Mouse (Mus musculus) kidney, adult 8-10 months (tissue): ENCODE measurements at regions not wholly inside any gene's neighbourhood (a gene's known extent, or its start where the extent isn't known, plus 50 kb on each side); places are given as distances from the start of the nearest gene placed in this dataset.
A peak's percentile ranks its signal among the peaks of the same experiment; 100 is the strongest.

Experiments used
- DNase-seq, 2 experiments: peaks; one replicate each; pipeline ENCODE4 v3.0.0; 2022

- DNase-seq: no peak
Observed at GRCm38 (mm10) chr1:136723839-136724443, 99.2 kb downstream of the Zfp281 start.

DNA sequence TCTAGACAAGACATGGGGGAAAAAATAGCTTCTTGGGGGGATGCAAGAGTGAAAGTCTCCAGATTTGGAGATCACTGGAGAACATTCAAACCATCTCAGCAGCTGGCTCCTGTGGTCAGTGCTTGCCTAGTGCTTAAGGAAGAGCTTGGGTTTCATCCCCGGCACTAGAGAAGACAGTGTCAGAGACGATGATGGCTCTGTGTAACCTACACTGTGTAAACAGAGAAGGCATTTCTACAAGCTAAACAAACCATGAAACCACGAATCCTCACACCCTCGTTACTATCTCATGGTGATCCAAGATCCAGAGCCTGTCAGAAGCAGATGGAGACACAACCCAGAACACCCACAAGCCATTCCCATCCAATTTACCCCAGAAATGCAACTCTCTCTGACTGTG, 100.5 kb downstream of the Zfp281 start:
- DNase-seq: no peak

DNA sequence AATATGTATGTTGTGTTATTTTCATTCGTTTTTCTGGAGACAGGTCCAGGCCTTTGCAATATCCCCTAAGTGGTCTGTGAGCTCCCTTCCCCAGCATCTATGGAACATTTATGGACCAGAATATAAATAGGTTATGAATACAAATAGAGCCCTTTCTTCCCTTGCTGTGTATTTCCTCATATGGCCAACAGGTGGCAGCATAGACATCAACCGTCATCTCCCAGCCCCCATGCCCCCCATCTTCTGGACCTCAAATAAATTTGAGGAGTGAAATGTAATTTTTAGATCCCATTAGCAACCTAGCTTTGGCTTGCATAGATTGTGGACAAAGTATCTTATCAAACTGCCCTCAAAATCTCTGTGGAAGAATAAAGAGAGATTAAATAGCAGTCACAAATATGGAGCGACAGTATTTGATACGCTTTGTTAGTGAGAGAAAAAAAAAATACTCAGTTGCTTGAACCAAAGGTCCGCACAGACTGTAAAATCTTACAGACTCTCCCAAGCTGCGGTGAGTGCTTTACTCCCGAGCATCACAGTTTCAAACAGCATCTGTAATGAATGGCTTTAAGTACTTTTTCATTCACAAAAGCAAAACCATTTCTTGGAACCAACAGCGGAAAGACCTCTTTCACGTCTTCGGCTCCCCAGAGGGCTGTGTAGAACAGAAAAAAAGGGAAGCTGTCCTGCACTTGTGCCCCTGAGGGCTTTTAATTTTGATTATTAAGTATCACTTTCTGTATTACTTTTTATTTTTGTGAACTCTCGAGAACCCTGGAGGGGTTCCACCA, 101.6 kb downstream of the Zfp281 start:
- DNase-seq: peak in 1 of 2 experiments; percentile 24

DNA sequence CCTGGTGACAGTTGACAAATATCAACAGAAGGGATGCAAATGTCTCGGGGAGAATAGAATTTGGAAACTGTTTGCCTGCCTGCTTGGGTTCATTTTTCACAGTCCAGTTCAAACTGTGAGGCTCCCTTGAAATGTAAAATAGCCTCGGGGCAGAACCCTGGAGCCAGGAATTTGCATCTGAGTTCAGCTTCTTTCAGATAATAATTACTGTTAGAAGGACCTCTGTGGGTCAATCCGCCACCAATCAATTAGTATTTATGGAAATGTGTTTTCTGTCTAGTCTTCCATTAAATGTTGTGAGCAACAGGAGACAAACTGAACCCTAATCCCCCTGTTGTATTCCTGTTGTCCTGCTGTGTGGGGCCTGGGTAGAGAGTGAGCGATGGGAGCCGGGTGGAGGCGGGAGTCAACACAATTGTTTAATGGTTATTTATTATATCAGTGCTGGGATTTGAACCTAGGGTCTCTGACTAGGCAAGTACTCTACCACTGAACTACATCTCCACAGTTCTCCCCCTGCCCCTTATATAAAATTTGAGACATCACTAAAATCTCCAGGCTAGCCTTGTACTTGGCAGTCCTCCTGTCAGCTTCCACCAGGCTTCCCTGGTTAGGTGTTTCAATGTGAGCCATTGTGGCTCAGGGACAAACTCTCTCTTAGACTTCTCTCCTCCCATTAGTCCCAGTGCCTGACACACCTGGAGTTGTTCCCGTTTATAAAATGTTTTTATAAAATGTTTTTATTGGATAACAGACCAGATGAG, 103.3 kb downstream of the Zfp281 start:
- no peak for DNase-seq

- no peak for DNase-seq
Observed at GRCm38 (mm10) chr1:136728632-136728944, 103.9 kb downstream of the Zfp281 start.

GRCm38 (mm10) chr1:136730638-136731037, 105.9 kb downstream of the Zfp281 start:
- DNase-seq: no peak

GRCm38 (mm10) chr1:136738030-136738429, 113.3 kb downstream of the Zfp281 start:
- DNase-seq: no peak

- DNase-seq: peak; percentile 22 to 47
Observed at GRCm38 (mm10) chr1:136739486-136739885, 114.8 kb downstream of the Zfp281 start.

- no peak for DNase-seq
Observed at GRCm38 (mm10) chr1:136741061-136741460, 116.4 kb downstream of the Zfp281 start.

DNA sequence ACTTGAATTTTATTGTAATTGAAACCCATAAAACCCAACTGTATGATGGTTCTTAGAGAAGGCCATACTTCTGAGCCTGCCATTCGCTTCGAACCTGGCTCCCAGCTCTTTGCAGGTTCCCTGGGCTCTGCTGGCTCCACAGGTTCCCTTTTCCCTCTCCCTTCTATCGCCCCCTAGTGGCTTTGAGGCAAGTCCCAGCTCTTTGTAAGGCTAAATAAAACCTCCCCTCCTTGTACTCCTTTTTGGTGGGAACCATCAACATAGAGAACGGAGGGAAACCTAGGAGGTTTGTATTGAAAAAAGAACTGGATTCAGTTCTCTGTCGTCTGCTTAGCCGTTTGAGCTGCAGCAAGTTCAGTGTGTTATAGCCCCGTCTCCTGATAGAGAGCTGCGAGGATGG, 124.5 kb downstream of the Zfp281 start:
- DNase-seq: peak; percentile 25 to 26

- no peak for DNase-seq
Observed at GRCm38 (mm10) chr1:136751464-136752191, 126.9 kb downstream of the Zfp281 start.

GRCm38 (mm10) chr1:136754286-136754685, 129.6 kb downstream of the Zfp281 start:
- no peak for DNase-seq

DNA sequence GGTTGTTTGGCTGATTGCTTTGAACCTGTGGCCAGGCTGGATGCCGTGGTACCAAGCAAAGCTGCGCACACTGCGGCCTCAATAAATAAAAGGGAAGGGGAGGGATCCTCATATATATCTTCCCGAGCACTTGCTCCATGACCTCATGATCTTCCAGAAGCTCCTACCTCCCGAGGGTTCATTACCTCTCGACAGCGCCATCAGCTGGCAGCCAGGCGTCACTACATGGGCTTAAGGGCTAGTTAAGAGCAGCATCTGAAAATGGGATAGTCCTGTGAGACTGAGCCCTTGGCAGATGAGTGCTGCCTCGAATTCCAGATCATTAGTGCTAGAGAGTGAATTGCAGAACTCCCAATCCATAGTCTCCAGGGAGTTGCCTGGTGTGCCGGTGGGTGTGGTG, 134.0 kb downstream of the Zfp281 start:
- DNase-seq: no peak

DNA sequence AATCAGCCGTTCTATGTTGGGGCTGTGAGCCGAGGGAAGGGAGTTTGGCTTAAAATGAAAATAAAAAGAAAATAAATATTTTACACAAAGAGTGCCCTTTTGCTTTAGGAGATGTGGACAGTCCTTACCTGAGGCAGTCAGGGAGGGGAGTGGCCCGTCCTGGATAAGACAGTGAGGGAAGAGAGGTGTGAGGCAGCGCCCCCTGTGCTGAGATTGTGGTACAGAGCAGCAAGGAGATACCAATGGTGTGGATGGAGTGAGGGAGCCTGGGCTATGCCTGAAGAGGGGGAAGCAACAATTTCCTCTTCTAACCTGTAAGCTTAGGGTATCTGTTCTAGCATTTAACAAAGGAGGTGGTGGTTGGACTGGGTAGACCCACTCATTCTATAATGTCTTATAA, 134.5 kb downstream of the Zfp281 start:
- DNase-seq: no peak

DNA sequence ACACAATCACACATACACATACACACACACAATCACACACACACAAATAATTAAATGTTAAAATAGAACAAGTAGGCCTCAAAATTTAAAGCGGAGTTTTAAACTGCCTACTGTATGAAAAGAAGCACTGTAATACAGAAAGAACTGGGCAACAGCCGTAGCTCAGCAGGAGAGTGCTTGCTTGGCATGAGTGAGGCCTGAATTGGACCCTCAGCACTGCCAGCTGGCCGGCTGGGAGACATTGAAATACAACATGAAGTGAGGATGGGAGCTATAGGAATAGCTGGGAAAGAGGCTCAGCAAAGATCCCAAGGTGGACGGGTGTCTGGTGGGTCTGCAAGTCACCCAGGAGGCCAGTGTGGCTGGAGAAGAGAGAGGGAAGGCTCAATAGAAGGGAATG, 136.8 kb downstream of the Zfp281 start:
- no peak for DNase-seq

DNA sequence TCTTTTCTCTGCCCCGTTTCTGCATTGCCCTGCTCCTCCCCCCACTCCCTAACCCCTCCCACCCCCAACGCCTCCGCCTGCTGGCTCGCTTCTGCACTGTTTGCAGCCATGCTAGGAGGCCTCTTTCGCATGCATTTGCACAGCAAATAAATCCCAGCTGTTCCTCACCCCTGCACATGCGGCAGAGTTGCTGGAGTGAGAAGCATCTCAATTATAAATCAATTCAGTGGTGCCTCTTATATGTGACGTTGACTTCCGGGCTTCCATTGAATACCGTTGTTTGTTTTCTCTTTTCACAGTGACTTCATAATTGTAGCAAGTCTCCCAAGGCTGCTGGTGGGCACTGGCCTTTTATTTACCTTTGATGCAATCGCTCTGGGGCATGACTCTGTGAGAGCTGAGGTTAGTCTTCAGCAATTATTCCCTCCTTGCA, 144.3 kb downstream of the Zfp281 start:
- DNase-seq: no peak

- DNase-seq: no peak
Observed at GRCm38 (mm10) chr1:136773743-136774142, 149.0 kb downstream of the Zfp281 start.

DNA sequence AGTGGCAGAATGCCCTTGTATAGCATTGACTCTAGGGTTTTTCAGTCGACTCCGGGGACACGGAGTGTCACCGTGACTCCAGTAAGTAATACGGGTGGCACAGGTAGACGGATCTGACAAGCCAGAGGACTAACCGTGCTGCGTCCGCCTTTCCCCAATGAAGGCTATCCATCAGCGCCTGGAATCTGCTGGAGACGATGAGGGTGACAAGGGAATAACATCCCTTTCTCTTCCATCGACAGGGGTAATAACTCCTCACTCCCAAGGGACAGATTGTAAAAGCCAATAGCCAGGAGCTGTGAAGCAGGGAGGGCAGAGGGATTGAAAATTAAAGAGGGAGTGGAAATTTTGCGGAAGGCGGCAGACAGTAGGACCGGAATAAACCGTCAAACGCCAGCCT, 151.5 kb downstream of the Zfp281 start:
- DNase-seq: no peak

DNA sequence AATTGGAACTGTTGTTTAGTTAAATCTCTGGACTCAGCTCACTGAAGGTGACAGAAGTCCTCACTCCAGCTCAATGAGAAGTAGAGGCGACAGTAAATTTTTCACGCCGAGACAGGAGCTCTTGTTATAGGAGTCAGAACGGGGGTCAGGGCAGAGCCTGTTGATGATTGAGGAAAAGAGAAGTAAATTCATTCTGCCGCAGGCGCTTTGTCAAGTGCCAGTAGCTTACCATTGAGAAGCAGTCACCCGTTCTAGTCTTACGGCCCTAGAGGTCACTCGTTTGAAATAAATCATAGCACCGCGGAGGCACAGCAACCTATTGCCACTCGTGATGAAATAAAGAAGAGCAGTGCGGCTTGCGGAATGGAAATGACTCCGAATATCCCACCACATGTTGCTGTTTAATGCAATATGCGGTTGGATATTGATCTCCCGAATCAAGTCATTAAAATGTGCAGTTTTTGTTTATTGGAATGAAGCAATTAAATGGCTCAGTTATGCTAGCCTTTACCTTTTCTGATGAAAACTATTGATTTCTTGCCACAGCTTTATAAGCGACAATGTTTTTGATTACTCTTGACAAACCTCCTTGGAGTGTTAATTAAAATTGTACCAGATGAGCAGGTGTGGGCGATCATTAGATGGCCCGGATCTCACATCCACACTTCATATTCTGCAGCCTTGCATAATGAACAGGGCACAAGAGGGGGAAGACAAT, 152.7 kb downstream of the Zfp281 start:
- DNase-seq: peak in 1 of 2 experiments; percentile 19

- DNase-seq: peak; percentile 49 to 54
Observed at GRCm38 (mm10) chr1:136779384-136779783, 154.7 kb downstream of the Zfp281 start.

- no peak for DNase-seq
Observed at GRCm38 (mm10) chr1:136781561-136782025, 156.9 kb downstream of the Zfp281 start.

DNA sequence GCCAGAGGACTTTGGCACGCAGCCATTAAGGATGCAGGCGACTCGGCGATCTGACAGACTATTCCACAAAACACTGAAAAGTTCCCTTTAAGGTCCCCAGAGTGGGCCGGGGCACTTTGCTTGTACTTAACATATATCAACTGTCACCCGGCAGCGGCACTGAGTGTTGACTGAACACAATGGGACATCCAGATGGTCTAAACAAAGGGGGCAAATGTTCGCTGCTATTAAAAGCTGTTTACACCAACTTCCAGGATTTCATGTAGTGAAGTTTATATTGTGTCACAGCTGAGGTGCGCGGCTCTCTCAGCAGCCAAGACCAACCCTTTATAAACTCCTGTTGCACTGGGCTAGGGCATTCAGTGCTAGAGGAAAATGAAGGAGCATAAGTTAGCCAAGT, 157.6 kb downstream of the Zfp281 start:
- DNase-seq: no peak
